Mouse (Mus musculus) 3T3-L1 (cell line): ENCODE data around the gene Map3k15.

Experiments used
- DNase-seq: peaks from one replicate; pipeline ENCODE4 v3.0.0-alpha.2; 2015; ENCODE audit warnings: low read depth, low spot score

Gene Map3k15

GRCm38 (mm10) chrX:159988002-159988960, at the start of gene Map3k15:
Gene Map3k15, plus strand, starts transcription at chrX:159988433.
- no peak for DNase-seq

GRCm38 (mm10) chrX:159942569-159942968, 45.7 kb upstream of the Map3k15 start:
- no peak for DNase-seq

- DNase-seq: no peak
Measured at GRCm38 (mm10) chrX:159943586-159943985, 44.6 kb upstream of the Map3k15 start.

GRCm38 (mm10) chrX:159953546-159954429, 34.4 kb upstream of the Map3k15 start:
- DNase-seq: peak; percentile 85

- peak; percentile 51 for DNase-seq
Measured at GRCm38 (mm10) chrX:159954430-159954779, 33.8 kb upstream of the Map3k15 start.

GRCm38 (mm10) chrX:159955433-159955832, 32.8 kb upstream of the Map3k15 start:
- DNase-seq: no peak

- no peak for DNase-seq
Measured at GRCm38 (mm10) chrX:159961385-159961784, 26.8 kb upstream of the Map3k15 start.

- DNase-seq: peak; percentile 82
Measured at GRCm38 (mm10) chrX:159963273-159963672, 25.0 kb upstream of the Map3k15 start.

GRCm38 (mm10) chrX:159963925-159964324, 24.3 kb upstream of the Map3k15 start:
- DNase-seq: no peak

- DNase-seq: no peak
Measured at GRCm38 (mm10) chrX:159969025-159969424, 19.2 kb upstream of the Map3k15 start.

- no peak for DNase-seq
Measured at GRCm38 (mm10) chrX:159971091-159971779, 17.0 kb upstream of the Map3k15 start.

GRCm38 (mm10) chrX:159973730-159974129, 14.5 kb upstream of the Map3k15 start:
- peak; percentile 55 for DNase-seq

GRCm38 (mm10) chrX:159976243-159976642, 12.0 kb upstream of the Map3k15 start:
- DNase-seq: no peak

- no peak for DNase-seq
Measured at GRCm38 (mm10) chrX:159995808-159996207, 7.6 kb downstream of the Map3k15 start.

- DNase-seq: no peak
Measured at GRCm38 (mm10) chrX:160053306-160053705, 65.1 kb downstream of the Map3k15 start.

GRCm38 (mm10) chrX:160054643-160055042, 66.4 kb downstream of the Map3k15 start:
- DNase-seq: no peak

GRCm38 (mm10) chrX:160091973-160092372, 103.7 kb downstream of the Map3k15 start:
- DNase-seq: no peak

GRCm38 (mm10) chrX:160107817-160108216, 119.6 kb downstream of the Map3k15 start:
- no peak for DNase-seq

- no peak for DNase-seq
Measured at GRCm38 (mm10) chrX:160113777-160114176, 125.5 kb downstream of the Map3k15 start.

- DNase-seq: no peak
Measured at GRCm38 (mm10) chrX:160116074-160116473, 127.8 kb downstream of the Map3k15 start.

GRCm38 (mm10) chrX:160116658-160117057, 128.4 kb downstream of the Map3k15 start:
- peak; percentile 69 for DNase-seq
